Mouse (Mus musculus): ENCODE measurements around the gene Igsf8.

Gene Igsf8

GRCm38 (mm10) chr1:172352453-172352852 is 91.0 kb downstream of the Igsf8 start:
- DNase-seq: no peak

- no peak for DNase-seq
Measured at GRCm38 (mm10) chr1:172355336-172355735, 93.9 kb downstream of the Igsf8 start.

GRCm38 (mm10) chr1:172357550-172357949 is 96.1 kb downstream of the Igsf8 start:
- DNase-seq: peak; percentile 73

GRCm38 (mm10) chr1:172358341-172358740 is 96.9 kb downstream of the Igsf8 start:
- no peak for DNase-seq

GRCm38 (mm10) chr1:172364684-172365083 is 103.2 kb downstream of the Igsf8 start:
- no peak for DNase-seq

GRCm38 (mm10) chr1:172368768-172369418 is 107.5 kb downstream of the Igsf8 start:
- DNase-seq: no peak
